Mouse (Mus musculus): ENCODE data around the gene Akap12.

DNA sequence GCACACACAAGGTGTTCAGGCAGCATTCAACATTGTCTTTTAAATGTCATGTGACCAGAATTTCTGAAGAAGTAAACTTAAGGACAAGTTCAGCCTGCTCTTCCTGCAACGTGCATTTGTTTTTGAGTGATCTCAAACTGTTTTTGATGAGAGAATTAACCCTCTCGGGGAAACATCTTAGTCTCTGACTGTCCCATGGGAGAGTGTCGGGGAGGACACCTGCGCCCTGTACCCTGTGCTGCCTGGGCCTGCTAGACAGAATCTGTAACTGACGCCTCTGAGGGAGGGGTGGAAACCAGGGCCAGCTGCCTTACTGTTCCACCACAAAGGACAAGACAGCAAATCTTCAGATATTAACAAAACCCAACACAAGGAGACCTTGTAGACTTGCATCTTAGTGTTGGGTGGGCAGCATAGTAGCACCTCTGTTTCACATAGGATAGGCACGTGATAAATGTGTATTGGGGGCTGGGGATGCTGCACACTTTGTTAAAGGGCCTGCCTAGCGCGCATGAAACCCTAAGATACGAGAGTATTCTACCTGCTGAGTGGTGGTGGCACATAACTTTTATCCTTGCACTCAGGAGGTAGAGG lies 4.7 kb upstream of the Akap12 start:
- TF ChIP-seq TAL1 (IDR thresholded peaks at IDR 0.05; ENCODE audit: low read length) (no peak), GATA1 (IDR thresholded peaks at IDR 0.05; ENCODE audit: low read length) (no peak)

Measured in erythroblast, embryonic 14.5 days (primary cell).